Mouse (Mus musculus) ES-E14 (cell line): ENCODE data around the gene Col6a5.

Source experiments
- CHD2 ChIP-seq: IDR thresholded peaks from 2 replicates; pipeline ENCODE4 v1.6.1; 2014; ENCODE audit warnings: mild to moderate bottlenecking, low read depth, low read length, inconsistent platforms
- ZNF384 ChIP-seq: IDR thresholded peaks from 2 replicates; pipeline ENCODE4 v1.6.1; 2012; ENCODE audit warnings: low read depth, low read length, inconsistent platforms

GRCm38 (mm10) chr9:105808920-105809505, 151.4 kb downstream of the Col6a5 start:
- TF ChIP-seq ZNF384, result no peak
- no peak for TF ChIP-seq CHD2
